Mouse (Mus musculus): ENCODE data around the gene Inpp5d. TPM values are rescaled to one million over a fixed set of nuclear protein-coding genes. Genes with fewer than 3 reads are reported as not detected.
A peak's percentile ranks its signal among the peaks of the same experiment; 100 is the strongest.
"Not testable (repeated sequence)": the region's sequence is repeated elsewhere in the genome, so short reads cannot be mapped to it uniquely, and the experiment has no call there.

The Inpp5d gene
- total RNA-seq, 2 experiments from 2014 or later, result 16.9 to 22.2 TPM

DNA sequence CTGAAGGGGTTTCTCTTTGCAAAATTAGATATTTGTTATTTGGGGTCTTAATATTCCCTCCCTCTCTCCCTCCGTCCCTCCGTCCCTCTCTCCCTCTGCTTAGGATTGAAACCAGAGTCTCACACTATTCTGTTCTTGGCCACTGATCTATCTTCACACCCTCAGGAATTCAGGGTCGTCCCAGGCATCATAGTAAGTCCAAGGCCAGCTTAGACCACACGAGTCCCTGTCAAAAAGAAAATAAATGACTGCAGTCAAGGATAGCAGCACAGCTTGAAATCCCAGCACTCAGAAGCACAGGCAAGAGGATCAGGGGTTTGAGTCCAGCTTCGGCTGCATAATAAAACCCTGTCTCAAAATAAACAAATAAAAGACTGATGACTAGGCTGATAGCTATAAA is 35.0 kb downstream of the Inpp5d start:
- DNase-seq, result peak; percentile 33 to 45

DNA sequence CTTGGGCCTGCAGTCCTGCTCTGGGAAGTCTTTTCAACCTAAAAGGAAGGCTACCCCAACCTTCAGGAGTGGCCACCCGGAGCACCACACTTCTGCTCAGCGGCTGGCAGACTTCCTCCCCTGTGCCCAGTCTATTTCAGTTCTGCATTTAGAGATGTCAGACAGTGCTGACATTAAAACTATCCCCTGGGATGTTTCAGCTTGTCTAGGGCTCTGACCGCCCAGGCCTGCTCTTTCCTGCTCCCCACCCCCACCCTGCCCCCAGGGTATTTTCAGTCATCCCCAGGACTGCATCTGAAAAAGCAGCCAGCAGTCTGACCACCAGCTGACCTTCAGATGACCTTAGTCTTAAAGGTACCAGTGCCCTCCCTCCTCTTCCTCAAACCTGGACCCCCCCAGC is 38.0 kb downstream of the Inpp5d start:
- DNase-seq, result peak in 1 of 2 experiments; percentile 4

DNA sequence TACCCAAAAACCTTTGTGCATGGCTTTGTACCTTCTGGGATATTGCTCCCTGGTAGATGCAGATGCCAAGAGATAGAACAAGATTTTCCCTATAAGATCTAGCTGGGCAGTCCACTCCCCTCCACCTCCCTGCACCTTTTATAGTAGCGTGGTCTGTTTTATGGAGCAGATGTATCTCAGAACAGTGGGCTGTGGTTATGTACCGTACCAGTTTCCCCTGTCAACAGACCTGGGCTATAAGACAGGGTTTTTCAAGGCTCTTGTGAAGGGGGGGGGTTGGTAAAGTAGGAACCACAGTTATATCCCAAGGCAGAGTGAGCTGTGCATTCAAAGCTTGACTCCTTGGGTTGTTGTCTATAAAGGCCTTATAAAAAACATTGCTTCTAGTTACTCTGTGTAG is 38.4 kb downstream of the Inpp5d start:
- no peak for DNase-seq

DNA sequence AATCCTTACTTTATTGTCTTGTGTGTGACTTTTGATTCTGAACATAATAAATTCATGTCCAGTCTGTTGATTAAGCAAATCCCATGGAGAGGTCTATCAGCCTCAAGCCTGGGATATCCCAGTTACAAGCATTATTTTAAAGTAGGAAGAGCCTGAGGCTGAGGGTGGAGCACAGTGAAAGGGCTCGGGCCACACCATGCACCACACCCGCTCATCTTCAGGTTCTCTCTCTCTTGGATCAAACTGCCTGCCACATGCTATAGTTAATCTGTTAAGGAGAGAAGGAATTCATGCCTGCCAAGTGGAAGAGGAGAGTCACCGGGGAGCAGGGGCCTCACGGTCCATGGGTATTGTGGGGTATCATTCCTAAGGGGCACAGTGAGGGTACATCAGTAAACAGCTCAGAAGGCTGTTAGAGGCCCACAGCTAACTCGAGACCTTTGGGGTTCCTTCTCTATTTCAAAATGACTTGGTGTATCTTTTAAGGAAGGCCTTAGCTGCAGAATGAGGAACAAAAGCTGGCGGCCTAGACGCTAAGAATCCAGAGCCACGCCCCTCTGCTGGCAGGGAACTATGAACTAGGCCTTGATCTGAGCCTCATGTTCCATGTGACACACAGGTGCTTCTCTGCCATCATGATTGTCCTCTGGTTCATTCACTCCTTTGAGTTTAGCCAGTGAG is 39.0 kb downstream of the Inpp5d start:
- DNase-seq, result peak in 1 of 2 experiments; percentile 45

- DNase-seq, result no peak
These were observed 39.5 kb downstream of the Inpp5d start for GRCm38 (mm10) chr1:87659618-87659960.

DNA sequence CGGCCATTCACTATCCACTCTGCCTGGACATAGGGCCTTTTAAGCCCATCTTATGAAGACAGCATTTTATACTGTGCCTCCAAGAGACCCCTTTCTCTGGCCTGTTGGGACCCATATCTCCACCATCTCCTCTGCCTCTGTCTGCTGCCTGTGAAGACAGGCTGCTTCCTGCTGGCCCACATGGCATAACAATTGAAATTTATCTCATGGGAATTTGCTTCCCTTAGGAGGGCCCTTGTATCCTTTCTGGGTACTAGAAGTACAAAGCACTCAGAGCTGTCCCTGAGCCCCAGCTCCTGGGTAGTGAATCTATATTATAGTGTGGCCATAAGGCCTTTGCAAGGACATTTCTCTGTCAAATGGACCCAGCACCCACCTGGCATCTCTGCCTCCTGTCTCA is 40.6 kb downstream of the Inpp5d start:
- no peak for DNase-seq

DNA sequence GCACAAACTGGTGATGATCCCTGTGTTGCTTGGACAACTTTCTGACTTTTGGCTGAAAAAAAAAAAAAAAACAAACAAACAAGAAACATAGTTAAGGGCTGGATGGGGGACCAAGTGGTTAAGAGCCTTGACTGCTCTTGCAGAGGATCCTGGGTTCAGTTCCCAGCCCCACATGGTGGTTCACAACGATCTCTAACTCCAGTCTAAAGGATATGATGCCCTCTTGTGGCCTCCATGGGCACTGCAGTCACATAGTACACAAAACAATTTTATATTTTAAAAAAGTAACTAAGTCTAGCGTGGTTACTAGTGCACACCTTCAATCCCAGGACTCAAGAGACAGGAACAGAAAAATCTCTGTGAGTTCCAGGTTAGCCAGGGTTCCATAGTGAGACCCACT is 43.9 kb downstream of the Inpp5d start:
- no peak for DNase-seq

- peak in 1 of 2 experiments; percentile 5 for DNase-seq
These were observed 46.9 kb downstream of the Inpp5d start for GRCm38 (mm10) chr1:87667006-87667405.

- DNase-seq, result no peak
These were observed 48.2 kb downstream of the Inpp5d start for GRCm38 (mm10) chr1:87668300-87668699.

DNA sequence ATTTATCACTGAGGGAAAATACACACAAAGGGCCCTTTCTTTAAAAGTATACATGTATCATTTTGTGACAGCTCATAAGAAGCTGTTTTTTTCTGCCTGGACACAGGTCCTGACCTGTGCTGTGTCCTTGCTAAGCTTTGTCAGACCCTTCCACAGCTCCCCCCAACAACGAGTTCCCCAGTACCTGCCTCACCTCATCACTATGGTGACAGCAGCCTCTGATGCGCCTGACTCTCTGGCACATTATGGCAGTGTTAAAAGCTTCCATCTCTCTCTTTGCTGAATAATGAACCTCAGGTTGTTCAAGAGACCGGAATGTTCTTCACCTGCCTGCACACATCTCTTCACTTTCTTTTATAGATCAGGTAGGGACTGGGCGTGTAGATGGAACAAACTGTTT is 51.4 kb downstream of the Inpp5d start:
- no peak for DNase-seq

- no peak for DNase-seq
These were observed 53.9 kb downstream of the Inpp5d start for GRCm38 (mm10) chr1:87673822-87674604.

DNA sequence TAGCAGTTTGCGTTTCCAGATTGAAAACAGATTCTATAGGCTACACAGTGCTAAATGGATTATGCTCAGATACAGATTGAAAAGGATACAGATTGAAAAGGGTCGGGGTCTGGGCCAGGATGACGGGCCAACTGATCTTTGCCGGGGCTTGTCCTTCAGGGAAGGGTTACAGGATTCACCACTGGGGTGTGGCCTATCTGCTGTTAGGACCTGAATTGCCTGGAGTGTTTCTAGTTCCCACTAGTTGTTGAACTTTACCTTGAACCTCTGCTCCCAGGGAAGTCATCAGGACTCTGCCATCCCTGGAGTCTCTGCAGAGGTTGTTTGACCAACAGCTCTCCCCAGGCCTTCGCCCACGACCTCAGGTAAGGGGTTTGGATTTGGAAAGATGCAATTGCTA is 55.9 kb downstream of the Inpp5d start:
- DNase-seq, result no peak

DNA sequence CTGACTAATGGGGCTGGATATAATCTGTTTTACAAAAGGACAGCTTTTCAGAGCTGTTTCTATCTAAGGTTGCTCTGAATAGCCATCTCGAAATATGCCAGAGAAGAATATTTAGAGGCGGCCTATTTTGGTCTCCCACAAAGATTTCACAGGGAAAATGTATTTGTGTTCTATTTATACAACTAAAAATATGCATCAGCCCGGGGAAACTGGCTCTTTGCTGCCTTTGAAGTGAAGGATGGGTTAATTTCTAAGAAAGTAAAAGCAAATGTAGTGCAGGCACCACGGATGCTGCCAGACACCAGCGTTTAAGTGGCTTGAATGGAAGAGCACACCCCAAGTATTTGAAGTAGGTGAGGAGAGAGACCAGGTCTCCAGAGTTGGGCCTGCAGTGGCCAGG is 59.0 kb downstream of the Inpp5d start:
- DNase-seq, result no peak

DNA sequence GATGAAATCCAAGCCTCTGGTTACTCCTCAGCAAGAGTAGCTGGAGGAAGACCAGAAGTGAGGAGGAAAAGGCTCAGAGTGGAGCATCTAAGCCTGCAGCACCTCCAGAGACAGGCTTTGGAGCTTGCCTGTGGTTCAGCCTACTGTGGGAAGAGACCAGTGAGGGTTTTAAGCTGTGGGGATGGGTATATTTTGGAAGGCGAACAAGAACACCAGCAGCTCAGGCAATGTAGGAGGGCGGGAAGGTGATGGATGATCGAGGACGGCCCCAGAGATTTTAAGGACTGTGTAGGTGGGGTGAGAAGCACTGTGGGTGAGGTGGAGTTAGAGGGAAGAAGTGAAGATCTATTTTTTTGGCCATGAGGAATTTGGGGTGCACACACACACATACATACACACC is 60.8 kb downstream of the Inpp5d start:
- no peak for DNase-seq

DNA sequence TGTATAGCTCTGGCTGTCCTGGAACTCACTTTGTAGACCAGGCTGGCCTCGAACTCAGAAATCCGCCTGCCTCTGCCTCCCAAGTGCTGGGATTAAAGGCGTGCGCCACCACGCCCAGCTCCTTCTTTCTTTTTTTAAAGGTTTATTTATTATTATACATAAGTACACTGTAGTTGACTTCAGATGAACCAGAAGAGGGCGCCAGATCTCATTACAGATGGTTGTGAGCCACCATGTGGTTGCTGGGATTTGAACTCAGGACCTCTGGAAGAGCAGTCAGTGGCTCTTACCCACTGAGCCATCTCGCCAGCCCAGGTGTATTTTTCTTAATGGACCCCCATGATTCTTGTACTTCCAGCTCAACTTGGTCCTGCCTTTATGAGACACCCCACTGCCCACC is 62.4 kb downstream of the Inpp5d start:
- DNase-seq, result not testable (repeated sequence)

GRCm38 (mm10) chr1:87684071-87684470 is 64.0 kb downstream of the Inpp5d start:
- no peak for DNase-seq

DNA sequence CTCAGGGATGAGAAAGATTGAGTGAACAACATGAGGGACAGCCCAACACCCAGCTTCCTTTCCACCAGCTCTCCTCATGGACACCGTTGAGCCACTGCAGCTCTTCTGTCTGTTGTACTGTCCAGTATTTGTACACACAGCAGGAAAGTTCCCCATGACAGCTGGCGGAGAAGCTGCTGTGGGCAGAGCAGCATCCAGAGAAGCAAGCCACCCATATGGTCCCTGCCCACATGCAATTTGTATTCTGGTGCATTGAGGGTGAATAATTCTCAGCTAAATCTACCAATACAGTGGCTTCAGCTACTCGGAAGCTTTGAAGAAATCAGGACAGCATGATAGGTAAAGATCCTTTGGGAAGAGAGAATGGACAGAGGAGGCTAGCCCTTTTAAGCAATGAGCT is 64.7 kb downstream of the Inpp5d start:
- DNase-seq, result no peak

DNA sequence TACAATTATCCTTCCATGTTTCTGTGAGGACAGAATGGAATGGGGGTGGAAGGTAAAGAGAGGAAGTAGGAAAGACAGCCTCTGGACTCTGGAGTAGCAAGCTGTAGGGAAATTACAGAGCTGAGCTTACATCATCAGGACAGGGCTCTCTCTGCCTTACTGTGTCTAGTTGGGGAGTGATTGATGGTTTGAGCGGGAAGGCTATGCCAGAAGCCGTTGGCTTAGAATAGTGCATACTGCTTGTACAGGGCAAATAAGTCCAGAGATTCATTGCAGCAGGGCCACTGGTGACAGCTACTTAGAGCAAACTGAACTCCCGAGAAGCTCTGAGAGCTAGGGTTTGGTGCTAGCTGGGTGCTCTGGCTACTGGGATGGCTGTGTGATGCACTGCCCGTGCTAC is 66.2 kb downstream of the Inpp5d start:
- DNase-seq, result peak; percentile 14 to 35

GRCm38 (mm10) chr1:87687009-87687408 is 66.9 kb downstream of the Inpp5d start:
- DNase-seq, result no peak

DNA sequence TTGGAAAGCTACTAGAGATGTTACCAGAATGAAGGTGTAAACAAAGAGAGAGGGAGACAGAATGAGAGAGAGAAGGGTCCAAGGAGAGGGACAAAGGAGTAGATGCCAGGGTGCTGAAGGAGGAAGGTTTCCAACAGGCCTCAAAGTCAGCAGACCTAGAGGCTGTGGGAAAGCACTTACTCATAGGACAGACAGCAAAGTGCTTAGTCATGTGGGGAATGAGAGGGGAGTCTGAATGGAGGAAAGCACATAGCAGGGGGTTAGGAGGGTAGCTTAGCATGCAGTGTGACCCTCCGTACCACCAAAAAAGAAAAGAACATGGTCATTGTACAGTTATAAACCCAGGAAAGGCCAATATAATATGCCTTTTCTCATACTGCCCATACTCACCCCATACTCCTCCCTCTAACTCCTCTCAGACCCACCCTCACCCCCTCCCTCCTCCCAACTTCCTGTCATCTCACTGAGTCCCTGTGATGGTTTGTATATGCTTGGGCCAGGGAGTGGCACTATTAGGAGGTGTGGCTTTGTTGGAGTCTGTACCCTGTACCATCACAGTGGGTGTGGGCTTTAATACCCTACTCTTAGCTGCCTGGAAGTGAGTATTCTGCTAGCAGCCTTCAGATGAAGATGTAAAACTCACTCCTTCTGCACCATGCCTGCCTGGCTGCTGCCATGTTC is 69.7 kb downstream of the Inpp5d start:
- no peak for DNase-seq

DNA sequence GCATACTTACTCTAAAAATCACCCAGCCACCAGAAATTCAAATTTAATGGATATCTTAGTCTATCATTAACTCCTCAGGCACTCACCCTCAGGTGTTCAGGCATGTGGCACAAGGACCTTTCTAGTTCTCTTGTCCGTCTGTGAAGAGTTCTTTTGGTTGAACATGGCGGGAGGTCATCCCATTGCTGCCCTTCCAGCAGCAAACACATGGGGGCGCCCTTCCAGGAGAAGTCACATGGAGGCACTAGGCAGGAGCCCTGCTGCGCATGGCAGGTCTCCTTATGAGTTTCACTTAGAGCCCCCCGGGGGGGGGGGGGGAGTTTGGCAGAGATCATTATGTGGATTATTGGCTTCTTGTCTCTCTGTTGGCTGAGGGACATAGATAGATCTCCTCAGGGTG is 76.2 kb downstream of the Inpp5d start:
- peak; percentile 14 to 45 for DNase-seq

DNA sequence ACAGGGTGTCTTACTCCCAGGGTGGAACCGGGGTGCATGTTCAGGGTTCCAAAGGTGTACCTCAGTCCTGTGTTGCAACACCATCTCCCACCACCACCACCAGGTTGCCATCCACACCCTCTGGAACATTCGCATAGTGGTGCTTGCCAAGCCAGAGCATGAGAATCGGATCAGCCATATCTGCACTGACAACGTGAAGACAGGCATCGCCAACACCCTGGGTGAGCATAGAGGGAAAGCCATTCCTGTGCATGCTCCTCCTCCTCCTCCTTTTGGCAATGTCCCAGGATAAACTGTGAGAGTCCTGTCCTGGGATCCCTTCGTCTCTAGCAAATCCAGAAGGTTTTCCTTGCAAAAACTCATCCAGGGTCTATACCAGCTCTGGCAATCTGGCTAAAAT is 77.9 kb downstream of the Inpp5d start:
- DNase-seq, result no peak

GRCm38 (mm10) chr1:87699890-87700448 is 79.9 kb downstream of the Inpp5d start:
- no peak for DNase-seq
